Mouse (Mus musculus): Measurements from ENCODE around the gene Mllt10. TPM values are rescaled to one million over a fixed set of nuclear protein-coding genes. Genes with fewer than 3 reads are reported as not detected.

Mllt10 gene
- polyA plus RNA-seq, 1 experiment: 10.0 TPM

- no peak overlapping the region for H3K4me3 ChIP-seq (ENCODE audit: insufficient read depth, poor library complexity, severe bottlenecking)
- H3ac ChIP-seq (ENCODE audit: control insufficient read depth, insufficient read length, low read depth): no peak overlapping the region
- peaks cover 68% of the 10 kb centered on the region for H3K36me3 ChIP-seq (ENCODE audit: control insufficient read depth, insufficient read depth)
- peaks cover 69% of the 10 kb centered on the region for H3K79me3 ChIP-seq (ENCODE audit: low read depth)
- H3K79me2 ChIP-seq (ENCODE audit: control insufficient read depth, insufficient read depth): peaks cover 100% of the 10 kb centered on the region
- TF ChIP-seq MAX (IDR thresholded peaks at IDR 0.05) (no peak), MYOD1 (IDR thresholded peaks at IDR 0.05; ENCODE audit: control insufficient read depth, insufficient read length, low read depth) (no peak), MYOG (IDR thresholded peaks at IDR 0.05; ENCODE audit: control insufficient read depth, extremely low read depth, insufficient read length) (no peak), FOSL1 (IDR thresholded peaks at IDR 0.05; ENCODE audit: insufficient read depth, low read length, poor library complexity, severe bottlenecking) (no peak), CEBPB (IDR thresholded peaks at IDR 0.05; ENCODE audit: low read depth) (no peak), USF1 (IDR thresholded peaks at IDR 0.05; ENCODE audit: low read depth) (no peak), CTCF (IDR thresholded peaks at IDR 0.05; ENCODE audit: control insufficient read depth, insufficient read depth, insufficient read length) (no peak)
- no peaks in the 10 kb centered on the region for H3K27me3 ChIP-seq (ENCODE audit: control insufficient read depth, insufficient read depth, insufficient read length)
Measured at GRCm38 (mm10) chr2:18095804-18096203, 40.8 kb downstream of the Mllt10 start.

GRCm38 (mm10) chr2:18100914-18101313, 45.9 kb downstream of the Mllt10 start:
- Histone ChIP-seq H3K79me3 (ENCODE audit: low read depth) (peaks cover 48% of the 10 kb centered on the region), H3K4me3 (ENCODE audit: insufficient read depth, poor library complexity, severe bottlenecking) (no peak overlapping the region), H3K79me2 (ENCODE audit: control insufficient read depth, insufficient read depth) (peaks cover 81% of the 10 kb centered on the region), H3K36me3 (ENCODE audit: control insufficient read depth, insufficient read depth) (peaks cover 53% of the 10 kb centered on the region), H3K27me3 (ENCODE audit: control insufficient read depth, insufficient read depth, insufficient read length) (no peaks in the 10 kb centered on the region), H3ac (ENCODE audit: control insufficient read depth, insufficient read length, low read depth) (no peak overlapping the region)
- TF ChIP-seq MAX (IDR thresholded peaks at IDR 0.05): no peak
- TF ChIP-seq USF1 (IDR thresholded peaks at IDR 0.05; ENCODE audit: low read depth): no peak
- TF ChIP-seq MYOD1 (IDR thresholded peaks at IDR 0.05; ENCODE audit: control insufficient read depth, insufficient read length, low read depth): no peak
- no peak for TF ChIP-seq MYOG (IDR thresholded peaks at IDR 0.05; ENCODE audit: control insufficient read depth, extremely low read depth, insufficient read length)
- no peak for TF ChIP-seq CTCF (IDR thresholded peaks at IDR 0.05; ENCODE audit: control insufficient read depth, insufficient read depth, insufficient read length)
- no peak for TF ChIP-seq CEBPB (IDR thresholded peaks at IDR 0.05; ENCODE audit: low read depth)
- TF ChIP-seq FOSL1 (IDR thresholded peaks at IDR 0.05; ENCODE audit: insufficient read depth, low read length, poor library complexity, severe bottlenecking): no peak

- H3K79me2 ChIP-seq (ENCODE audit: control insufficient read depth, insufficient read depth): peaks cover 84% of the 10 kb centered on the region
- no peak overlapping the region for H3K4me3 ChIP-seq (ENCODE audit: insufficient read depth, poor library complexity, severe bottlenecking)
- H3K79me3 ChIP-seq (ENCODE audit: low read depth): peaks cover 32% of the 10 kb centered on the region
- no peak for TF ChIP-seq FOSL1 (IDR thresholded peaks at IDR 0.05; ENCODE audit: insufficient read depth, low read length, poor library complexity, severe bottlenecking)
- TF ChIP-seq MYOG (IDR thresholded peaks at IDR 0.05; ENCODE audit: control insufficient read depth, extremely low read depth, insufficient read length): no peak
- no peak for TF ChIP-seq MYOD1 (IDR thresholded peaks at IDR 0.05; ENCODE audit: control insufficient read depth, insufficient read length, low read depth)
- TF ChIP-seq USF1 (IDR thresholded peaks at IDR 0.05; ENCODE audit: low read depth): no peak
- TF ChIP-seq CTCF (IDR thresholded peaks at IDR 0.05; ENCODE audit: control insufficient read depth, insufficient read depth, insufficient read length): no peak
- TF ChIP-seq MAX (IDR thresholded peaks at IDR 0.05): no peak
- TF ChIP-seq CEBPB (IDR thresholded peaks at IDR 0.05; ENCODE audit: low read depth): no peak
- peaks cover 40% of the 10 kb centered on the region for H3K36me3 ChIP-seq (ENCODE audit: control insufficient read depth, insufficient read depth)
- H3K27me3 ChIP-seq (ENCODE audit: control insufficient read depth, insufficient read depth, insufficient read length): no peaks in the 10 kb centered on the region
- no peak overlapping the region for H3ac ChIP-seq (ENCODE audit: control insufficient read depth, insufficient read length, low read depth)
Measured at GRCm38 (mm10) chr2:18107561-18107960, 52.5 kb downstream of the Mllt10 start.

- no peak overlapping the region for H3ac ChIP-seq (ENCODE audit: control insufficient read depth, insufficient read length, low read depth)
- TF ChIP-seq USF1 (IDR thresholded peaks at IDR 0.05; ENCODE audit: low read depth) (no peak), CEBPB (IDR thresholded peaks at IDR 0.05; ENCODE audit: low read depth) (no peak), MYOD1 (IDR thresholded peaks at IDR 0.05; ENCODE audit: control insufficient read depth, insufficient read length, low read depth) (no peak), MYOG (IDR thresholded peaks at IDR 0.05; ENCODE audit: control insufficient read depth, extremely low read depth, insufficient read length) (no peak), MAX (IDR thresholded peaks at IDR 0.05) (no peak)
- no peak overlapping the region for H3K4me3 ChIP-seq (ENCODE audit: insufficient read depth, poor library complexity, severe bottlenecking)
- H3K79me3 ChIP-seq (ENCODE audit: low read depth): peaks cover 35% of the 10 kb centered on the region
- H3K36me3 ChIP-seq (ENCODE audit: control insufficient read depth, insufficient read depth): peaks cover 40% of the 10 kb centered on the region
- H3K27me3 ChIP-seq (ENCODE audit: control insufficient read depth, insufficient read depth, insufficient read length): no peaks in the 10 kb centered on the region
- H3K79me2 ChIP-seq (ENCODE audit: control insufficient read depth, insufficient read depth): peaks cover 87% of the 10 kb centered on the region
Measured at GRCm38 (mm10) chr2:18108214-18108613, 53.2 kb downstream of the Mllt10 start.

GRCm38 (mm10) chr2:18111411-18111810, 56.4 kb downstream of the Mllt10 start:
- Histone ChIP-seq H3K36me3 (ENCODE audit: control insufficient read depth, insufficient read depth) (peaks cover 57% of the 10 kb centered on the region), H3ac (ENCODE audit: control insufficient read depth, insufficient read length, low read depth) (no peak overlapping the region), H3K4me3 (ENCODE audit: insufficient read depth, poor library complexity, severe bottlenecking) (no peak overlapping the region), H3K79me3 (ENCODE audit: low read depth) (peaks cover 54% of the 10 kb centered on the region), H3K27me3 (ENCODE audit: control insufficient read depth, insufficient read depth, insufficient read length) (no peaks in the 10 kb centered on the region), H3K79me2 (ENCODE audit: control insufficient read depth, insufficient read depth) (peaks cover 97% of the 10 kb centered on the region)
- no peak for TF ChIP-seq USF1 (IDR thresholded peaks at IDR 0.05; ENCODE audit: low read depth)
- no peak for TF ChIP-seq MYOG (IDR thresholded peaks at IDR 0.05; ENCODE audit: control insufficient read depth, extremely low read depth, insufficient read length)
- no peak for TF ChIP-seq CEBPB (IDR thresholded peaks at IDR 0.05; ENCODE audit: low read depth)
- TF ChIP-seq MYOD1 (IDR thresholded peaks at IDR 0.05; ENCODE audit: control insufficient read depth, insufficient read length, low read depth): no peak
- no peak for TF ChIP-seq FOSL1 (IDR thresholded peaks at IDR 0.05; ENCODE audit: insufficient read depth, low read length, poor library complexity, severe bottlenecking)
- TF ChIP-seq MAX (IDR thresholded peaks at IDR 0.05): no peak
- no peak for TF ChIP-seq CTCF (IDR thresholded peaks at IDR 0.05; ENCODE audit: control insufficient read depth, insufficient read depth, insufficient read length)

- Histone ChIP-seq H3K79me3 (ENCODE audit: low read depth) (peaks cover 69% of the 10 kb centered on the region), H3K79me2 (ENCODE audit: control insufficient read depth, insufficient read depth) (peaks cover 99% of the 10 kb centered on the region), H3ac (ENCODE audit: control insufficient read depth, insufficient read length, low read depth) (no peak overlapping the region), H3K27me3 (ENCODE audit: control insufficient read depth, insufficient read depth, insufficient read length) (no peaks in the 10 kb centered on the region), H3K4me3 (ENCODE audit: insufficient read depth, poor library complexity, severe bottlenecking) (no peak overlapping the region), H3K36me3 (ENCODE audit: control insufficient read depth, insufficient read depth) (peaks cover 56% of the 10 kb centered on the region)
- no peak for TF ChIP-seq MYOD1 (IDR thresholded peaks at IDR 0.05; ENCODE audit: control insufficient read depth, insufficient read length, low read depth)
- no peak for TF ChIP-seq MYOG (IDR thresholded peaks at IDR 0.05; ENCODE audit: control insufficient read depth, extremely low read depth, insufficient read length)
- TF ChIP-seq MAX (IDR thresholded peaks at IDR 0.05): no peak
- no peak for TF ChIP-seq USF1 (IDR thresholded peaks at IDR 0.05; ENCODE audit: low read depth)
- no peak for TF ChIP-seq FOSL1 (IDR thresholded peaks at IDR 0.05; ENCODE audit: insufficient read depth, low read length, poor library complexity, severe bottlenecking)
- no peak for TF ChIP-seq CTCF (IDR thresholded peaks at IDR 0.05; ENCODE audit: control insufficient read depth, insufficient read depth, insufficient read length)
- TF ChIP-seq CEBPB (IDR thresholded peaks at IDR 0.05; ENCODE audit: low read depth): no peak
Measured at GRCm38 (mm10) chr2:18116432-18116831, 61.4 kb downstream of the Mllt10 start.
